Mouse (Mus musculus): ENCODE data around the gene Pkm.
A peak's percentile ranks its signal among the peaks of the same experiment; 100 is the strongest.

- peak; percentile 31; the same call in 1 of the 2 replicates for TF ChIP-seq CTCF (IDR thresholded peaks at IDR 0.05; ENCODE audit: control insufficient read depth, insufficient read depth, insufficient replicate concordance, low read depth, low read length)
- TF ChIP-seq POLR2A (IDR thresholded peaks at IDR 0.05; ENCODE audit: control insufficient read depth, low read depth, low read length), result peak; percentile 38
Measured at GRCm38 (mm10) chr9:59656635-59657617, 758 bp downstream of the Pkm start.

All from testis, adult 2 months (tissue).